Mouse (Mus musculus) G1E (cell line): ENCODE data around the gene Clec12b.

ENCODE experiments used
- CTCF ChIP-seq: IDR thresholded peaks from 2 replicates; pipeline ENCODE4 v1.5.1; 2012; ENCODE audit warnings: low read depth, low read length, inconsistent platforms, mixed read lengths
- GATA2 ChIP-seq: IDR thresholded peaks from 2 replicates; pipeline ENCODE4 v1.6.1; 2012; ENCODE audit warnings: low read depth, low read length, inconsistent platforms, borderline replicate concordance
- TAL1 ChIP-seq: conservative IDR thresholded peaks from 2 replicates; pipeline ENCODE4 v1.6.1; 2012; ENCODE audit warnings: low read depth, low read length, inconsistent platforms, mixed read lengths

DNA sequence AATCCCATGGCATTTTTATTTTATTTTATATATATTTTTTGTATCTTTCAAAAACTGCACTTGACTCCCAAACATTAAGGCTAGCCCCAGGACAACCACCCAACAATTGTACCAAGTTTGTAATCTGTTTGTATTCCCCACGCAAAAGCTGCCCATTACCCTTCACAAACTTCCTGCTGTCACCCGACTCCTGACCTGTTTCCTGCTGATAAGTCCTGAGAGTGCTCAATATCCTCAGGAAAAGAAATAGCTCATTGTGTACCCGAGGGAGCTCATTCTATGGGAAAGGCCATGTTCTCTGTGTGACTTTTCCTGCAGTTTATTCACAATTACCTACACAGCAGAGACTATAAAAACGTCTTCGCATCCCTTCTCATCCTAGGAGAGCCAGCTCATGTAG is 40.1 kb upstream of the Clec12b start:
- TF ChIP-seq TAL1 (no peak), CTCF (no peak), GATA2 (no peak)
